Mouse (Mus musculus) kidney, postnatal 25 days (tissue): Measurements from ENCODE around the gene Adprhl1.

Source experiments
- DNase-seq, 2 experiments: peaks; one replicate each; pipeline ENCODE4 v3.0.0; 2021; ENCODE audit warnings: mixed read lengths in 2 of 2

Gene Adprhl1

GRCm38 (mm10) chr8:13190235-13190634, 63.7 kb downstream of the Adprhl1 start:
- DNase-seq: no peak

GRCm38 (mm10) chr8:13188857-13189256, 65.1 kb downstream of the Adprhl1 start:
- DNase-seq: no peak

- DNase-seq: no peak
These were observed 65.9 kb downstream of the Adprhl1 start for GRCm38 (mm10) chr8:13188052-13188555.

GRCm38 (mm10) chr8:13187638-13188037, 66.3 kb downstream of the Adprhl1 start:
- DNase-seq: no peak

GRCm38 (mm10) chr8:13187229-13187628, 66.7 kb downstream of the Adprhl1 start:
- DNase-seq: no peak

GRCm38 (mm10) chr8:13186819-13187218, 67.1 kb downstream of the Adprhl1 start:
- no peak for DNase-seq

GRCm38 (mm10) chr8:13181691-13181976, 72.3 kb downstream of the Adprhl1 start:
- DNase-seq: no peak

GRCm38 (mm10) chr8:13180911-13181690, 72.9 kb downstream of the Adprhl1 start:
- no peak for DNase-seq

GRCm38 (mm10) chr8:13180408-13180807, 73.6 kb downstream of the Adprhl1 start:
- DNase-seq: peak in 1 of 2 experiments; percentile 61

- DNase-seq: peak in 1 of 2 experiments; percentile 56
These were observed 74.0 kb downstream of the Adprhl1 start for GRCm38 (mm10) chr8:13179948-13180347.

GRCm38 (mm10) chr8:13179482-13179881, 74.5 kb downstream of the Adprhl1 start:
- DNase-seq: no peak

- no peak for DNase-seq
These were observed 75.8 kb downstream of the Adprhl1 start for GRCm38 (mm10) chr8:13178137-13178536.

- no peak for DNase-seq
These were observed 76.6 kb downstream of the Adprhl1 start for GRCm38 (mm10) chr8:13177173-13177852.

GRCm38 (mm10) chr8:13175650-13176049, 78.3 kb downstream of the Adprhl1 start:
- peak; percentile 25 to 58 for DNase-seq

GRCm38 (mm10) chr8:13174811-13175210, 79.2 kb downstream of the Adprhl1 start:
- DNase-seq: peak; percentile 47 to 78

GRCm38 (mm10) chr8:13174305-13174704, 79.7 kb downstream of the Adprhl1 start:
- DNase-seq: no peak
